Mouse (Mus musculus) ES-E14 (cell line): ENCODE results near the gene Dpm3.

Experiments used
- HCFC1 ChIP-seq: IDR thresholded peaks from 2 replicates; pipeline ENCODE4 v1.6.1; 2012; ENCODE audit warnings: low read length, inconsistent platforms, borderline replicate concordance; ENCODE audit not compliant: insufficient read depth
- MAFK ChIP-seq: IDR thresholded peaks from 2 replicates; pipeline ENCODE4 v1.6.1; 2014; ENCODE audit warnings: mild to moderate bottlenecking, low read depth, low read length, inconsistent platforms; ENCODE audit not compliant: insufficient read depth
- ZNF384 ChIP-seq: IDR thresholded peaks from 2 replicates; pipeline ENCODE4 v1.6.1; 2012; ENCODE audit warnings: low read depth, low read length, inconsistent platforms

DNA sequence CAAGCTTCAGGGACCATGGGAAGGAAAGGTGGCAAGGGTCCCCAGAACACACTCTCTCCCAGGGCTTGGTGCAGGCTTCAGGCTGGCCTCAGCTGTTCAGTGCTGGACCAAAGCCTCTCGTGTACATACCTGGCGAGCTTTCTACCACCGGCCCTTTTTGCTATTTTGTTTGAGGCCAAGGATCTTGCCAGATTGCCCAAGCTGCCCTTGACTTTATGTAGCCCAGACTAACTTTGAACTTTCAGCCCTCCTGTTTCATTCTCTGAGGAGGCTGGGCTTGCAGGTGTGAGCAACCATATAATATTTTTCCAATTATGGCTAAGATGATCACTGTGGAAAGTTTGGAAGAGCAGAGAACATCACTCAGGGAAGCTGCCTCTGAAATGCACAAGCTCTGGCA, 25.1 kb downstream of the Dpm3 start:
- TF ChIP-seq MAFK (no peak), ZNF384 (no peak), HCFC1 (no peak)
